Mouse (Mus musculus) midbrain, postnatal 0 days (tissue): ENCODE results near the gene Zfp414. TPM values are rescaled to one million over a fixed set of nuclear protein-coding genes. Genes with fewer than 3 reads are reported as not detected.

Source experiments
- ATAC-seq: fragments of 200-750 bp; cut with Nextera tagmentation; 2 replicates; pipeline ENCODE4 v1.8.0; 2017; ENCODE audit warnings: moderate number of reproducible peaks, mild to moderate bottlenecking, moderate TSS enrichment, moderate library complexity; ENCODE audit not compliant: low FRiP score
- DNase-seq: peaks from one replicate; pipeline ENCODE4 v3.0.0-alpha.2; 2015; ENCODE audit warnings: low spot score
- H3K27ac ChIP-seq: fragments of 300-500 bp; sonication (generic); 2 replicates; pipeline ENCODE4 v1.5.1; 2014; ENCODE audit warnings: low read depth, mild to moderate bottlenecking, low read length, mixed read lengths
- H3K27me3 ChIP-seq: fragments of 300-500 bp; sonication (generic); 2 replicates; pipeline ENCODE4 v1.6.1; 2014; ENCODE audit warnings: low read length, control low read depth, mixed read lengths; ENCODE audit not compliant: insufficient read depth
- H3K36me3 ChIP-seq: fragments of 300-500 bp; sonication (generic); 2 replicates; pipeline ENCODE4 v1.6.1; 2014; ENCODE audit warnings: low read length, control low read depth, mixed read lengths; ENCODE audit not compliant: insufficient read depth
- H3K4me1 ChIP-seq: fragments of 300-500 bp; sonication (generic); 2 replicates; pipeline ENCODE4 v1.6.1; 2014; ENCODE audit warnings: mild to moderate bottlenecking, control low read depth, antibody characterized with exemption, low read length, mixed read lengths; ENCODE audit not compliant: insufficient read depth
- H3K4me2 ChIP-seq: fragments of 300-500 bp; sonication (generic); 2 replicates; pipeline ENCODE4 v1.6.1; 2014; ENCODE audit warnings: low read depth, mild to moderate bottlenecking, low read length, mixed read lengths; ENCODE audit not compliant: poor library complexity, severe bottlenecking
- H3K4me3 ChIP-seq: fragments of 300-500 bp; sonication (generic); 2 replicates; pipeline ENCODE4 v1.5.1; 2014; ENCODE audit warnings: low read depth, mild to moderate bottlenecking, low read length, moderate library complexity
- H3K9ac ChIP-seq: fragments of 300-500 bp; sonication (generic); replicated peaks from 2 replicates; pipeline ENCODE4 v1.6.1; 2014; ENCODE audit warnings: mild to moderate bottlenecking, low read length, moderate library complexity, mixed read lengths; ENCODE audit not compliant: poor library complexity, severe bottlenecking
- H3K9me3 ChIP-seq: fragments of 300-500 bp; sonication (generic); 2 replicates; pipeline ENCODE4 v1.6.1; 2016; ENCODE audit warnings: low read length, control low read depth
- CTCF ChIP-seq: IDR thresholded peaks from 2 replicates; pipeline ENCODE4 v1.5.1; 2016; ENCODE audit warnings: antibody characterized with exemption, mild to moderate bottlenecking
- WGBS: fragments of 180-500 bp; shearing (Covaris S2); extraction: QIAGEN DNeasy Blood & Tissue Kit; methylation state at CpG from one replicate; pipeline ENCODE4 v1.1.7; 2014; 5-methylcytosine and 5-hydroxymethylcytosine counted together
- polyA plus RNA-seq: library from polyadenylated mRNA; unstranded; fragments of >200 nt; fragmentation: Nextera tagmentation; extraction: Ambion mirVana; gene quantifications from 2 replicates; pipeline ENCODE4 v1.2.1, GENCODE M21; 2015
- total RNA-seq: library from RNA; depleted of rRNA; stranded (reverse); fragments of >200 nt; gene quantifications from 2 replicates; pipeline ENCODE4 v1.2.3, GENCODE M21; 2014; rRNA removed

Gene Zfp414
- total RNA-seq (43.8 and 58.8 TPM in 2 replicates), polyA plus RNA-seq (89.1 and 96.0 TPM in 2 replicates)

DNA sequence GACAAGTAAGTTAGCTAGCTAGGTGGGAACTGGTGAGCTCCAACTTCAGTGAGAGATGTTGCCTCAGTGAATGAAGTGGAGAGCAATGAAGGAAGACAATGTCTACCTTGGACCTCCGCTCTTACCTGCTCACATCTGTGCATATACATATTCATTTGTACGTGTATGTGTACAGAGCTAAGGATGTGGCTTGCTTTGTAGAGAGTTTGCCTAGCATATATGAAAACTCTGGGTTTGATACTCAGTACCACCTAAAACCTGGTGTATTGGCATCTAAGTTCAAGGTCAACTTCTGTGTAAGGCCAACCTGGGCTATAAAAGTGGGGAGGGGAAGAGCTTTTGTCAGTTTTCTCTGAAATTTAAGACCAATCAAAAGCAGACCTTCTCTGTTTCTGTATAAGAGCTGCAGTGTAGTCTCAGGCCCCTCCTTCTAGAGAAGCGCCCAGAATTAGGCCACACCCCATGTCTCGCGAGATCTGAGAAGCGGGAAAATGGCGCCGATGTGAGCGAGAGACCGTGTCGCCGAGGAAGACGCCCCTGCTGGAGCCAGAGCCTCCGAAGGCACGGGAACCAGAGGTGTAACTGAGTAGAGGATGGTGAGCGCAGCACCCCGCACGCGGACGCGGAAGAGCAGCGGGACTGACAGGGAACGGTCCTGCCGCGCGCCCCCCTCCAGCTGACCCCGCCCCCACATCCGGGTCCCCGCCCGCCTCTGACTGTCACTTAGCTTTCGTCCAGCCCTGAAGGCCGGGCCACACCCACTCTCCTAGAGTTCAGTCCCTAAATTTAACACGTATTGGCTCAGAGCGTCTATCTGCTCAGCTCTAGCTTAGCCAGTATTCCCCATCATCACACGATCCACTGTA is at the start of gene Zfp414:
Zfp414 (plus strand) TSS at position 470 of the 866 bp plus-strand sequence.
- Histone ChIP-seq H3K4me2 (peak within 1 kb of the TSS; percentile 49), H3K4me1 (peaks cover 10% of the 10 kb centered on the region), H3K27me3 (no peaks in the 10 kb centered on the region), H3K9me3 (no peaks in the 10 kb centered on the region), H3K9ac (peak within 1 kb of the TSS; percentile 77), H3K27ac (peak within 1 kb of the TSS; percentile 96), H3K36me3 (peaks cover 5% of the 10 kb centered on the region; the same call in 1 of the 2 replicates), H3K4me3 (peak within 1 kb of the TSS; percentile 58)
- ATAC-seq (peak; percentile 95), DNase-seq (peak; percentile 95)
- no peak for TF ChIP-seq CTCF
- 2% methylated on average over 35 of the region's 35 CpGs for WGBS

DNA sequence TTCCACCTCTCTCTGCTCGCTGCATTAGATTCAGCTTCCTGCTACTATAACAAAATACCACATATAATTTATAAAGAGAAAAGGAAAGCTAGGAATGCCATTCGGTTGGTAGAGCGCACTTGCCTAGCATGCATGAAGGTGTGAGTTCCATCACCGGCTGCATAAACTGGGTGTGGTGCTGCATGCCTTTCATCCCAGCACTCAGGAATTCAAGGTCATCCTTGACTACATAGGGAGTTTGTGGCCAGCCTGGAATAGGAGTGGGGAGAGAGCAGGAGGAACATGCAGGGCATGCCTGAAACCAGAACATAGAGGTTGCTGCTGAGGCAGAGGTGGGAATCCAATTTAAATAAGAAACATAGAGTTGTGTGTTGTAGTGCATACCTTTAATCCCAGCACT is 44.8 kb upstream of the Zfp414 start:
- Histone ChIP-seq H3K27me3 (no peaks in the 10 kb centered on the region), H3K4me3 (no peak overlapping the region), H3K27ac (no peak overlapping the region), H3K4me1 (no peaks in the 10 kb centered on the region), H3K9me3 (no peaks in the 10 kb centered on the region), H3K4me2 (no peak overlapping the region), H3K9ac (no peak overlapping the region), H3K36me3 (no peaks in the 10 kb centered on the region)
- ATAC-seq, result no peak
- no peak for TF ChIP-seq CTCF
- DNase-seq, result no peak
- 88% methylated on average over 4 of the region's 4 CpGs for WGBS

GRCm38 (mm10) chr17:33586011-33586410 is 42.9 kb upstream of the Zfp414 start:
- H3K9me3 ChIP-seq, result no peaks in the 10 kb centered on the region
- WGBS, result 72% methylated on average over 17 of the region's 17 CpGs
- H3K4me1 ChIP-seq, result no peaks in the 10 kb centered on the region
- DNase-seq (no peak), ATAC-seq (no peak)
- H3K27me3 ChIP-seq, result no peaks in the 10 kb centered on the region
- H3K27ac ChIP-seq, result no peak overlapping the region
- no peak overlapping the region for H3K4me3 ChIP-seq
- no peak overlapping the region for H3K9ac ChIP-seq
- no peaks in the 10 kb centered on the region for H3K36me3 ChIP-seq
- no peak overlapping the region for H3K4me2 ChIP-seq
- no peak for TF ChIP-seq CTCF

DNA sequence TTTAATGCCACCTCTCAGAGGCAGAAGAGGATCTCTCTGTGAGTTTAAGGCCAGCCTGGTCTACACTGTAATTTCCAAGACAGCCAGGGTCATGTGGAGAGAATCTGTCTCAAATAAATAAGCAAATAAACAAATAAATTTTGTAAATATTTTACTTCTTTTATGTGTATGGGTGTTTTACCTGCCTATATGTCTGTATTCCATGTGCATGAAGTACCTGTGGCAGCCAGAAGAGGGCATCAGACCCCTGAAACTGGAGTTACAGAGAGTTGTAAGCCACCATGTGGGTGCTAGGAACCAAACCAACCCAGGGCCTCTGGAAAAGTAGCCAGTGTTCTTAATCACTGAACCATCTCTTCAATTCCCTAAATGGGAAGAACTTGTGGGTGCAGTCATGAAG is 31.6 kb upstream of the Zfp414 start:
- H3K36me3 ChIP-seq, result no peaks in the 10 kb centered on the region
- DNase-seq (no peak), ATAC-seq (no peak)
- no peak overlapping the region for H3K9ac ChIP-seq
- TF ChIP-seq CTCF, result no peak
- no peak overlapping the region for H3K4me3 ChIP-seq
- no peaks in the 10 kb centered on the region for H3K9me3 ChIP-seq
- no peak overlapping the region for H3K4me2 ChIP-seq
- H3K4me1 ChIP-seq, result no peaks in the 10 kb centered on the region
- no peaks in the 10 kb centered on the region for H3K27me3 ChIP-seq
- H3K27ac ChIP-seq, result no peak overlapping the region

GRCm38 (mm10) chr17:33598506-33598905 is 30.4 kb upstream of the Zfp414 start:
- Histone ChIP-seq H3K4me1 (no peaks in the 10 kb centered on the region), H3K4me2 (no peak overlapping the region), H3K36me3 (no peaks in the 10 kb centered on the region), H3K27ac (no peak overlapping the region), H3K4me3 (no peak overlapping the region), H3K27me3 (no peaks in the 10 kb centered on the region), H3K9me3 (no peaks in the 10 kb centered on the region), H3K9ac (no peak overlapping the region)
- DNase-seq, result no peak
- 91% methylated on average over 5 of the region's 5 CpGs for WGBS
- ATAC-seq, result no peak
- no peak for TF ChIP-seq CTCF

GRCm38 (mm10) chr17:33599836-33600475 is 28.9 kb upstream of the Zfp414 start:
- Histone ChIP-seq H3K27me3 (no peaks in the 10 kb centered on the region), H3K4me2 (no peak overlapping the region), H3K4me3 (no peak overlapping the region), H3K9ac (no peak overlapping the region), H3K9me3 (no peaks in the 10 kb centered on the region), H3K27ac (no peak overlapping the region), H3K4me1 (no peaks in the 10 kb centered on the region), H3K36me3 (no peaks in the 10 kb centered on the region)
- no peak for TF ChIP-seq CTCF
- no peak for ATAC-seq
- 86% methylated on average over 8 of the region's 8 CpGs for WGBS
- DNase-seq, result no peak
